Mouse (Mus musculus): ENCODE data around the gene Irgm2. TPM values are rescaled to one million over a fixed set of nuclear protein-coding genes. Genes with fewer than 3 reads are reported as not detected.
A peak's percentile ranks its signal among the peaks of the same experiment; 100 is the strongest.
"Not testable (repeated sequence)": the region's sequence is repeated elsewhere in the genome, so short reads cannot be mapped to it uniquely, and the experiment has no call there.

Irgm2 gene
- total RNA-seq, 1 experiment from 2014 or later, result 14.0 TPM

DNA sequence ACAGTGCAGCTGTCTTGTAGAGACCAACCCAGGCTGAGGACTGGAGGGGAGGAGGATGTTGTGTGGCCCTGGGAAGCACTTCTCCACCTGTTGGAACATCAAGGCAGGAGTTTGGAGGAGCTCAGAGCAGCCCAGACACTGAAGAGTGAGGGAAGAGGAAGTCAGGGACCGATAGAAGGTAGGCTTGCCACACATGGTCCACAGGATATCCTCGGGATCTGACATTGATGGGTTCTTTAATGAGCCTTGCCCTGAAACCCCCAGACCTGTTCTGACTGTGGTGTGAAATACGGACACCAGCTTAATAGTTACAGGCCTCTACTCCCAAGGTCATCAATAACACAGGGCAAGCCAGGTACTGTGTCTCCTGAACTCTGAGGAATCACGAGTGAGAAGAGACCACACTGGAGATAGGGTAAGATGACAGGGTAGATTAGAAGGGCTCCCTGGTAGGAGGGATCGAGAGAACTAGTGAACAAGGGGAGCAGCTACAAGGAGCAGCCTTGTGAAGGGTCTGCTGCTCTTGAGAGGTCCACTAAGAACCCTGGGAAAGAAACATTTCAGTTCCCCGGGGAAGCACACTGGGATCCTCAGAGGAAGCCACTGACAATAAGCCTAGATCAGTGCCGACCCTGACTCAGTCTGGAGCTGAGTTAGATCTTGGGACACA, 14.4 kb downstream of the Irgm2 start:
- no peak for DNase-seq

DNA sequence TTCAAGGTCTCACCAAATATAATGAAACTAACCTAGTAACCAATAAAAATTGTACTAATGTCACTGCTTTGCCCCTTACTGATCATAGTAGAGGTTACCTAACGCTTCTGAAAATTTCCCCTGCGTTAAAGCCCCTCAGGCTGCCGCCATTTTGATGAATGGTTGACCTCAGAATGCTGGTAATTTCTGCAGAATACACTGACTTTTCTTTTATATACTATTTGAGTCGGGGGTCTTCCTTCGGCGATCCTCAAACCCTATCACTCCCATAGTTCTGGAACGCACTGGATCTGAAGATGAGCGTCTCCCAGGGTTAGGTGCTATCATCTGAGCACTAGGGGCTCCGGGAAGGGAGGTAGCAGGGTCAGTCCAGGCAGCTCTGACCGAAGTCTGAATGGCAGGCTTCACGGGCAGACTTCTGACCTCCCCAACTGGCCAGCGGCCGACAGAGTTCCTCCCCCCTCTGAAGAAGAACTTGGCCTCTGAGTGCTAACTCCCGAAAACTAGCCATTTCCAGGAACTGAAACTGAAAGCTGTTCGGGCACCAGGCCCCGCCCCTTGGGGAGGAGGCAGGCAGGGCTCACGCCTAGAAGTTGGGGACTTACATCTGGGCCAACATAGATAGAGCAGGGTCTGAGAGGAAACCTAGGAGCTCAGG, 15.1 kb downstream of the Irgm2 start:
- DNase-seq, result peak; percentile 86

DNA sequence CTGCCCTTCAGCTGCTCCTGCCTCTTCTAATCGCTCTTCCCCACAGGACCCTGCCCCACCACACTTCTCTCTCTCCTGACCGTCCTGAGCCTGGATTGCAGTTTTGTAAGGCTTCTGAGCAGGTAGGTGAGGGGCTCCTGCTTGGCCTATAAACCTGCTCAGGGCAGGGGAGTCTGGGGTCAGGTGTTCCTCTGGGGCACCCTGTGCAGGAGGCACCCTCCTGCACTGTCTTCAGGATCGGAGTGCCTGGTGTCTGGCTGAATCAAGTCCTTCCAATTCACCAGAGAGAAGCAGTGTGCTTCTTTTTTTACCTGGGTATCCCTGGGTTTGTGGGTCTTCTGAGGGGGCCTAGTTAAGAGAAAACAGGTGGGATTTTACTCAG, 15.6 kb downstream of the Irgm2 start:
- not testable (repeated sequence) for DNase-seq

DNA sequence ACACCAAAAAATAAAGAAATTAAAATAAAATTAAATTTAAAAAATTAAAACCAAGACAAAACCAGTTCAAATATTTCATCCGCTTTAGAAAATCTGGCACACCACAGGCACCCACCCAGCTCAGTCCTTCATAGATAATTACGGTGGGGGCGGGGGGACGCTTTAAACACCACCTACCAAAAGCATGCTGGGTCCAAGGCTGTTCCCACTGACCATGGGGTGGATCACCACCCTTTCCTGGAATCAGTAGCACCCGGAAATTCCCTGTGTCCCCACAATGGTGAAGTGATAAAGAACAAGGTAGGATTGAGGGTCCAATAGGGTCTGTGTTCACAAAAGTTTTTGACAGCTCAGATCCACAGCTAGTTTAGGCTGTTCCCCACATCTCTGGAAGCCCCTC, 16.4 kb downstream of the Irgm2 start:
- no peak for DNase-seq

DNA sequence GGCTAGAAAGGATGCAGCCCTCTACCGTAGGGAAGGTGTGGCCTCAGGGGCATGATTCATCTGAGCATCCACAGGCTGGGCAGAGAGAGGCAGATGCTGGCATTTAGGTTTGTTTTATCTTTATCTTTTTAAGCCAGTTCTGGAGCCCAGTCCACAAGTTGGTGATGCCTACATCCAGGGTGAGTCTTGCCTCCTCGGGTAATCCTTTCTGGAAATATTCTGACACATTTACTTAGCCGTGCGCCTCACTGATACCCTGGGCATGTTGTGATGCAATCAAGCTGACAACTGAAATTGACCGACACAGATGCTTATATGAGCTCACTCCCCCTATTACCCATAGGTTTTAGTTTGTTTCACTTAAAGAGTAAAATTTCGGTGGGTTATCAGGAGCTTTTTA, 17.4 kb downstream of the Irgm2 start:
- DNase-seq, result no peak

DNA sequence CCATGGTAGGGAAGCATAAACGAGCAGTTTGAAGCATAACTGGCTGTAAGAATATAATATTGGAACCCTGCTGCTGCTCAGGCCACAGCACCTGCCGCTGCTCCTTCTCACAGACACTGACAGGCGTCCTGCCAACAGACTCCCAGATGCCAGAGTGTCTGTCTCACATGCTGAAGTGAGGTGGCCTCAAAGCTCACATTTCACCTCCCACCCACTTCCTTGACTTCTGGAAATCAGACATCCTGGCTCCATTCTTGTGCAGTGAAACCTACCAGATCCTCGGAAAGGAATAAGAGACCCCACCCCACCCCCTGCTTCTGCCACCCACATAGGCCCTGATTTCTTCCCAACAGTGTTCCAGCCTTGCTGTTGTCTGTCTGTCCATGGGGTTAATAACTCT, 24.3 kb downstream of the Irgm2 start:
- DNase-seq, result no peak

DNA sequence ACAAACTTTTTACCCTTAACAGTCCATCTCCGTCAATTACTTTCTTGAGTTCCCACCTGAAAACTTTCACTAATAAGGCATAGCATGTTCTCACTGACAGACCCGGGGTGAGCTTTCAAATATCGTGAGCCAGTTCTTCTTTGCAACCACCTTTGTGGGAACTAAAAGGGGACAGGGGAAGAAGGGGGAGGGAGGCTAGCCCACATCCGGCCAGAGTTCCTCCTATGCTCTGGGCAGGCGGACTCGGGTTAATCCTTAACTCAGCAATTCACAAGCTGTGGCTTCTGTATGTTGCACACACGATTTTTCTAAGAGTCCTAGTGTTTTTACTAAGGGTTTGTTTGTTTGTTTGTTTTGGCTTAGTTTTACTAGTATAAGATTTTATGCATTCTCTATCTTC, 24.9 kb downstream of the Irgm2 start:
- no peak for DNase-seq

DNA sequence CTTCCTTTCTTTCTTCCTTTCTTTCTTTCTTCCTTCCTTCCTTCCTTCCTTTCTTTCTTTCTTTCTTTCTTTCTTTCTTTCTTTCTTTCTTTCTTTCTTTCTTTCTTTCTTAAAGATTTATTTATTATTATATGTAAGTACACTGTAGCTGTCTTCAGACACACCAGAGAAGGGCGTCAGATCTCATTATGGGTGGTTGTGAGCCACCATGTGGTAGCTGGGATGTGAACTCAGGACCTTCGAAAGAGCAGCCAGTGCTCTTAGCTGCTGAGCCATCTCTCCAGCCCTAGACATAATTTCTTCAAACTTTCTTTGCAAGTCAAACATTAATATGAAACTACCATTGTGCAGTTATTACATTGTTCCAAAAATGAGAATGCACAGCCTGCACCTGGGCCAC, 25.5 kb downstream of the Irgm2 start:
- DNase-seq, result not testable (repeated sequence)

DNA sequence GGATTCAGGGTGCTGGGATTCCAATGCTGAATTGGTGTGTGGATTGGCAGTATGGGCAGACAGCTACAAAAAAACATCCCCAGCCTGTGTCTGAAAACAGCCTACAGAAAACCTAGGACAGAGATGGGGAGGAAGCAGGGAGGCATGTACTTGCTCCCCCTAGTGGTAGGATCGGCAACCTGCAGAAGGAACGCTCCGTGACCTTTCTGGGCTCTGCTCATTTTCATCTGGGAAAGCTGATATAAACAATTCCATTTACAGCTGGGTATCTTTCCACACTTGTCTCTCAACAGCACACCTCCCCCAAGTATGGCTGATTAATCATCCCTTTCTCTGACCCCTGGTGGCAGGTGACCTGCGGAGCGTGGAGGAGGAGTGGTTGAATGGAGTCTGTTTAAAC, 26.2 kb downstream of the Irgm2 start:
- peak; percentile 67 for DNase-seq

DNA sequence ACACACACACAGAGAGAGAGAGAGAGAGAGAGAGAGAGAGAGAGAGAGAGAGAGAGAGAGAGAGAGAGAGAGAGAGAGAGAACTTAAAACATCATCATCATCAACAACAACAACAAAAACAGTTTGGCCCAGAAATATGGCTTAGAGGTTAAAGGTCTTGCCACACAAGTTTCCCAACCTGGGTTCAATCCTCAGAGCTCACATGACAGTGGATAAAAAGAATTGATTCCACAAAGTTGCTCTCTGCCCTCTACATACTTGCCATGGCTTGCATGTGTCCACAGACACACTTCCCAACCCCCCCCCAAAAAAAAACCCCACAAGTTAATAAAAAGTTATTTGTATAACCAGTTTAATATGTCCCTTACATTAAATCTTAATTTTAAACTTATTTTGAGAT, 27.0 kb downstream of the Irgm2 start:
- DNase-seq, result no peak

DNA sequence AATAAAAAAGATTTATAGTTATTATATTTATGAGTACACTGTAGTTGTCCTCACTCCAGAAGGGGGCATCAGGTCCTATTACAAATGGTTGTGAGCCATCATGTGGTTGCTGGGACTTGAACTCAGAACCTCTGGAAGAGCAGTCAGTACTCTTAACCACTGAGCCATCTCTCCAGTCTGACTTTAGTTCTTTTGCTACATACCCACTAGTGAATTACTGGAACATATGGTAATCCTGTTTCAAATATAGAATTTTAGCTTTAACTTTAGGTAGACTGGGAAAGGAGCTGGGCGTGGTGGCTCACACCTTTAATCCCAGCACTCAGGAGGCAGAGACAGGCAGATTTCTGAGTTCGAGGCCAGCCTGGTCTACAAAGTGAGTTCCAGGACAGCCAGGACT, 28.6 kb downstream of the Irgm2 start:
- not testable (repeated sequence) for DNase-seq

DNA sequence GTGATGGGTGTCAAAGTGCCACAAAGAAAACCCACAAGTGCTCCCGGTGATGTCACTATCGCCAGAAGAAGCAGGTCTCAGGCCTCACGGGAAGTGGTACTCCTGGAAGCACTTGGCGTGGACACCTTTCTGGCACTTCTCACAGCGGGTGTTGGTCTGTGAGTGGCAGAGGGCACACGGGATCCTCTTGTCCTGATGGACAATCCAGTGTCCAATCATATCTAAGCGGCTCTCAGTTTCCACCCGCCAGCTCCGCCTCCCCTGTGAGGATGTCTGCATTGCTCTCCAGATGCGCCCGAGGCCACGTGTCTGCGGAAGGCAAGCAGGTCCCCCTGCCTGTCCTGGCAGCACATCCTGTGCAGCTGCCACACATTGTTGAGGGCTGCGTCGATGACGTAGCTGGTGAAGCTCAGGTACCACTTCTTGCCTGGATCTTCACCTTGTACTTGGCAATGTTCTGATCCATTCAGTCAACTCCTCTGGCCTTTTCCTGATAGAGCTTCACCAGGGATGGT, 31.0 kb downstream of the Irgm2 start:
- no peak for DNase-seq

DNA sequence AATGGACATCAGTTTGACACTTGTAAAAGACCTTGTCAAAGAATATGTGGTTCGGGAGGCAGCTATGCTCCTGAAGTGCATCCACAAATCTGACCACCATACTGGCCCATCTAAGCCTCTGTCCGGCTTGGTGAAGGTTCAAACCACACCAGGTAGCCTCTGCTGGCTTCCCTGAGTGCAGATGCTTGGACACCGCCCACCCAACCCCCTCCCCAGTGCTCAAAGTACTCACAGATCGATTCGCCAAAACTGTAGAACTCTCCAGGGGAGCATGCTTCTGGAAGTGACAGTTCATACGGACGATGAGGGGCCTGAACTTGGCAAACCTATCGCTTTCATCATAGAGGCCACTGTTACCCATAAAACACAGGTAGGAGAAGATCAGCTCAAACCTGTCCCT, 31.7 kb downstream of the Irgm2 start:
- DNase-seq, result no peak

DNA sequence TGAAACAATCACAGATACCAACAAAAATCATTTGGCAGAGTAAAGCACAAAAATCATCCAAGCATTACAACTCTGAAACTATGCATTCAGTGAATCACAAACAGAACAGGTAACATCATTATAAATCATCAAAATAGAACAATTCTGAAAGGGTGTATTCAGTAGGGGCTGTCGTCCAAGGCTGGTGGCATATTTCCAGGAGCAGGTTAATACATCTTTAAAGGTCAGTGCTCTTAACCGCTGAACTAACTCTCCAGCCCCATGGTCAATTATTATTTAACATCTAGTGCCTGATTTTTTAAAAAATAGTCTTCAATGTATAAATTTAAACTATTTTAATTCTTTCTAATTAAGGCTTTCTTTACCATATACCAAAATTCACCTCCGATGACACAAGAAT, 35.1 kb downstream of the Irgm2 start:
- not testable (repeated sequence) for DNase-seq

DNA sequence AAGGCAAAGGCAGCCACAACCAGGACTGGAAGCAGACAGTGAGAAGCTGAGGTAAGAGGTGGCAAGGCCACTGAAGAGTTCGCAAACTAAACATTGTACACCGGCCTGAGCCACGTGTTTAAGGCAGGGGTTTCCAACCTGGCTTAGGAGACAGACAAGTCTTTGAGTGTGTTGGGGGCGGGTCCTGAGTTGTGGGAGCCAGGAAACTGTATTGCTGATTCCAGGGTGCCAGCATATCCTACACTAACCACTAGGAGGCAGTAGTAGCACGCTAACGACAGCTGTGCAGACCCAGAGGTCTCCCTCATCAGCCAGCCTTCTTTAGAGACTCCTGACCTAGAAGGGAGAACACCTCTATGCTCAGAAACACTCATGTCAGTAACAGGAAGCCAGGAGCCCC, 35.7 kb downstream of the Irgm2 start:
- no peak for DNase-seq

DNA sequence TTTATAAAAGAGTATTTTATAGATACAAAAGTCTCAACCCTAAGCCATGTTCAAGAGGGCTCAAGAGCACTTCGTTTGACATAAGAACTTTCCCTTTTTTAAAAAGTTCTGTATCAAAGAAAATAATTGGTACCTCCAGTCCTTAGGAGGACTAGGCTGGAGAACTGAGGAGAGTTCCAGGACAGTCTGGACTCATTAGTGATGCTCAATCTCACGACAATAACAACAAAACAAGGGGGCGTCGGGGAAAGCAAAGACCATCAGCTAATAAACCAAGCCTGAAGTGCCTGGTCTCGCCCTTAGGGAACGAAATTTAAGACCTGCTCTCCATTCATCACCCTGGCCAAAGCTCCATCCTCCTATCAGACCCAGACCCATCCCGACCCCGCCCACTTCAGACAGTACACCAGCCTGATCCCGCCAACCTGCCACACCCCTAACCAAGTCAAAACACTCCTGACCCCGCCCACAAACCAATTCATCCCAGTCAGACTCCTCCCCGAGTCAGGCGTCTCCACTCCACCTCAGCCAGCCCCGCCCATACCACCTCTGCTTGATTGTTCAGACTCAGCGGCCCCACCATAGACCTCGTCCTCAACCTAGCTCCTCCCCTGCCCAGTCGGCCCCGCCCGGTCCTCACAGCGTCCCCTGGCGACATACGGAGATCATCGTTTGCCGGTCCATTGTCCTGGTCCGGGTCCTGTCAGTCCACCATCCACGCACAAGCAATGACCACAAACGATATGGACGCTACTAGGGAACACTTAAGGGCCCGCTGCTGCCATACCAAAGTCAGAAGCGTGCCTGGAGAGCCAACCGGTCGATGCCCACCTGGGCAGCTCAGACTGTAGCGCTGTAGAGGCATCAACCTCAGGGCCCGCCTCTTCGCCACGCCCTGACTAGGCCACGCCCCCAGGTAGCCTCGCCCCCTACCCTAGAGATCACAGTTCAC, 39.7 kb downstream of the Irgm2 start:
- DNase-seq, result peak; percentile 53

DNA sequence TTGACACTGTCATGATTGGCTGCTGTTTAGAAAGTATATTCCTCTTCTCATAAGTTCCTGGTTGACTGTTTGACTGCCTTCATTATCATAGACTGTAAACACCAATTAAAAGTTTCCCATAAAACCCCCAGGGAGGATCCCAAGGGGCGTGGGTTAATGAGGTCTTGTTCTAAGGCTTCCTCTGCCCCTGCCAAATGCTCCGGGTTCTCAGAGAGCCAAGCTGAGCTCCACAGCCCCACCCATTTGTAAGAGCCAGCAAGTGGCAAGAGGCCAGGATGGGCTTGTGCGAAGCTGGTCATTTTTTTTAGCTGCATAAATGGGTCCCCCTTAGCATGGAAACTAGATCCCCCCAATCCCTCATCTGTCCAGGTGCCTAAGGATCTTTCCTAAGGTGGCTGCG, 47.9 kb downstream of the Irgm2 start:
- DNase-seq, result no peak

DNA sequence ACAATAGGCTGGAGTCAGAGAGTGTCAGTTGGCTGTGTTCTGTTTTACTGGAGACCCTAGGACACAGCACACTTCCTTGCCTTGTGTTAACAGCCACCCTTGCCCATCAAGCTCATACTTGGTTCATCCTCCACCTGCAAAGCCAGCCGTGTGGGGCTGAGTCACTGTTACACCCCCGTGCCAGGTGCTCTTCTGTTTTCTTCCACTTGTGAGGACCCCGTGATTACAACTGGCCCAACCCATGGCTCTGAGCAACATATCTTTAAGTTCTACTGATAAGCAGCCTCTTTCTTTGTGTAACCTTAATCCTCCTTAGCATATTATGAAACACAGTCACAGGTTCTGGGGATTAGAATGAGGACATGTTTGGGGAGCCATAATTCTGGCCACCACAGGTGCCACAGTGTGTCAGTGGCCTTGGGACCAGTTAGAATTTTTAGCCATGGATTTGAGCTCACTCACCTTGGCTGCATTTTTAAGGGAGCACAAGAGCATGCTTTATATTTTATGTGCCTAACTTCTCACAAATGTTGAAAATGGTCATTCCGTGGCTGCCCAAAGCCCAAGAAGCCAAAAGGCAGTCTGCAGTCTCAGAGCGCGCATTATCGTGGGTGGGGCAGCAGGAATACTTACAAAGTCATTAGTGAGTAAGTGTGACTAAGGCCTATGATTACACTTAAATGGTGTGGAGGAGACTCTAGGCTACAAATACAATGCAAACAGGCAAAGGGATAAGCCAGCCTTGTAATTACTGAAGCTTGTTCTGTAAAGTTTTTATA, 50.0 kb downstream of the Irgm2 start:
- DNase-seq, result no peak

DNA sequence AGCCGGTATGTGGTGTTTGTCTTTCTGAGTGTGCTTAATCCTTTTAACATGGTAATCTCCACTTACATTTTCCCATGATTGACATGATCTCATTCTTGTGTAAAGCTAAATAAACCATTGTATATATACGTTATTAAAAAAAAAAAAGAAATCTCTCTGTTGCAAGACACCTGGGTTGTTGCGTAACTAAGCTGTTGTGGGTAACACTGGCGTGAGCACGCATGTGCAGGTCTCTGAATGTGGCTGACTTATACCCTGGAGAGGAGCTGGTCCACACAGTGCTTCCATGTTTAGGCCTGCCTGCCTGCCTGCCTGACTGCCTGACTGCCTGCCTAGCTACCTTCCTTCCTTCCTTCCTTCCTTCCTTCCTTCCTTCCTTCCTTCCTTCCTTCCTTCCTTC, 51.1 kb downstream of the Irgm2 start:
- DNase-seq, result no peak

DNA sequence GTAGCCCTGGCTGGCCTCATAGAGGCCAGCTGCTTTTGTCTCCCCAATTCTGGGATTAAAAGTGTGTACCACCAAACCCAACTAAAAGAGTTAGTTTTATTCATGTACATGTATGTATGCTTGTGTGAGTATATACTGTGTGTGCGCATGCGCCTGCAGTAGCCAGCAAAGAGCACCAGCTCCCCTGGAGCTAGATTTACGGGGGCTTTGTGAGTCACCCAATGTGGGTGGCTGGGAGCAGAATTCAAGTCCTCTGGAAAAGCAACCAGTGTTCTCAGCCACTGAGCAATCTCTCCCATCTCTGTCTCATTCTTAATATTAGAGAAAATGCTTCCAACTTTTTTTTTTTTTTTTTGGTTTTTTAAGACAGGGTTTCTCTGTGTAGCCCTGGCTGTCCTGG, 55.0 kb downstream of the Irgm2 start:
- DNase-seq, result no peak

DNA sequence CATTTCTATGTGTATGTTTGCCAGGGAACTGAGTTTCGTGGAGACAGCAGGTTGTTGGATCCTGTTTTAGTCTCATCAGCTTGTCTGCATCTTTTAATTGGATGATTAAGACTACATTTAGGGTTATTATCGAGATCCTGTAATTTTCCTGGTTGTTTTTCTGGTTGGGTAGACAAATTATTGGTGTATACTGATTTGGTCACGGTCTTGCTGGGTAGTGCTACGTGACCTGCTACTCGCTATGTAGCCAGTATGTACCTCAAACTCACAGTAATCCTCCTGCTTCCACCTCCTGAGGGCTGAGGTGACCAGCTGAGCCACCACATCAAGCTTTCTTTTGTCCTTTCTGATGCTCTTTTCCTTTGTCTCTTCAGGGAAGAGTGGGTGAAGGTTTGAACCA, 58.4 kb downstream of the Irgm2 start:
- DNase-seq, result no peak

DNA sequence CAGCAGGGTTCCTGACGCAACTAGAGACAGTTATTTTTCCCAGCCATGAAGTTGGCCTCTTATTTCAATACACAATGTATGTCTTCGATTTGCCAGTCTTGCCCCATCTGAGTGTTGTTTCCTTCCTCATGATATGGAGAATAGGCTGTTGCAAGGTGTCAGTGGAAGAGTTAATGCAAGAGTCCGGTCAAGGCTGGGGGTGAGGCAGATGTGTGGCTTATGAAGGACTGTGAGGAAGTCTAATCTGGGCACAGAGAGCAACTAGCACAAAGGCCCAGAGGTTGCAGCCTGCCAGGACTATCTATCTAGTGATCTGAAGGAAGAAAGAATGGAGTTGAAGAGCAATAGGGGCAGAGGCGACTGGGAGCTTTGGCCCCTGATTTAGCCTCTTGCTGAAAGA, 60.7 kb downstream of the Irgm2 start:
- no peak for DNase-seq
